Comparison of ENCODE assay signal across 9 mouse cellular contexts in the genomic region with DNA sequence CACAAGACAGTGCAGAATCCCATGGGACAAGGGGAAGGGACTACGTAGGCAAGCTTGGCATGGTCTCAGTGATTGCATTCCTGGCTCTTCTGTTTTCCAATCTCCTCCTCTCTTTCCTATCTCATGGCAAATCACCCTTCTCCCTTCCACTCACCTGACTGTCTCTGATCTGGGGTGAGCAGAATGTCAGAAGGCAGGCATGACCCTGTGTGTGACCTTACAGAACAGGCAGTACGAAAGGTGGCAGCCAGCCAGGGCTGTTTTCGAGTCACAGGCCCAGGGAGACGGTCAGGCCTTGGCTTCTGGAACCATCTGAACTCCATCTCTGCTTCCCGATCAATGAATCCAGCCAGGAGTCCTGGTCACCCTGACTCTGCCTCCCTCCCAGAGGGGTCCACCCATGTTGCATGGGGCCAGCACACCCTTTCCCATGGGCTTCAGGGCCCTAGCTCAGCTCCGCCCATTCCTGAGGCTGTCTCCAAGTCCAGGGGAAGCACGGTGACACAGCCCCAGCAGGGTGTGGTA.
A peak's percentile ranks its signal among the peaks of the same experiment; 100 is the strongest.
DNase-seq lines count a peak whose midpoint lies in the region; ATAC-seq and TF ChIP-seq lines count a peak whose summit lies in the region.
"Had no signal": no experiment of that assay in that cellular context is flagged by ENCODE, and none has a peak within 500 bp of the region (broad histone marks: within the 10 kb centered on the region; RNA-seq: fewer than 3 reads in every experiment).

No protein-coding gene starts in this region.

- no peaks in the 10 kb centered on the region for H3K36me3 ChIP-seq in heart, embryonic 10.5 days
- no peaks in the 10 kb centered on the region for H3K36me3 ChIP-seq in stomach, postnatal 0 days (ENCODE audit: control insufficient read depth, insufficient read depth, low read length)
- H3K36me3 ChIP-seq in hindbrain, embryonic 13.5 days: no peaks in the 10 kb centered on the region

- no peak for TF ChIP-seq EP300 in stomach, postnatal 0 days (optimal IDR thresholded peaks at IDR 0.05)

- ATAC-seq in stomach, postnatal 0 days (ENCODE audit: low FRiP score, low TSS enrichment): peak; percentile 53; the same call in 1 of the 2 replicates
- ATAC-seq in hindbrain, embryonic 13.5 days (ENCODE audit: low FRiP score): no peak

- peaks cover 43% of the 10 kb centered on the region for H3K4me1 ChIP-seq in heart, embryonic 10.5 days
- 0 out of 2 replicates have a peak, but pooled peaks cover 2% of the 10 kb centered on the region for H3K4me1 ChIP-seq in stomach, postnatal 0 days (replicated peaks; ENCODE audit: control insufficient read depth, insufficient read depth)
- peaks cover 7% of the 10 kb centered on the region for H3K4me1 ChIP-seq in hindbrain, embryonic 13.5 days (replicated peaks)

- no peak overlapping the region for H3K9ac ChIP-seq in stomach, postnatal 0 days (ENCODE audit: low read length)
- H3K9ac ChIP-seq in hindbrain, embryonic 13.5 days: no peak overlapping the region

- peak; percentile 27 for DNase-seq in ovary, postnatal 14 days (ENCODE audit: low spot score)
- no peak for DNase-seq in ovary, adult 18-20 months (ENCODE audit: low spot score)
- DNase-seq in heart, embryonic 10.5 days (ENCODE audit: low spot score): no peak
- peak; percentile 88 to 90 for DNase-seq in kidney, postnatal 25 days
- no peak for DNase-seq in stomach, postnatal 0 days (ENCODE audit: low spot score)
- no peak for DNase-seq in c-Kit-positive CD71-positive TER-119-positive erythroid progenitor cells, embryonic 14.5 days (ENCODE audit: low spot score)
- DNase-seq in MN1 (ENCODE audit: low spot score): no peak

- H3K4me3 ChIP-seq in heart, embryonic 10.5 days: no peak overlapping the region
- H3K4me3 ChIP-seq in stomach, postnatal 0 days (ENCODE audit: low read depth, low read length): no peak overlapping the region
- no peak overlapping the region for H3K4me3 ChIP-seq in hindbrain, embryonic 13.5 days

- no peak for TF ChIP-seq CTCF in stomach, postnatal 0 days (IDR thresholded peaks at IDR 0.05; ENCODE audit: low read depth)

- H3K27ac ChIP-seq in heart, embryonic 10.5 days: peak overlapping the region; percentile 53; the same call in 1 of the 2 replicates
- H3K27ac ChIP-seq in stomach, postnatal 0 days (replicated peaks): no peak overlapping the region
- H3K27ac ChIP-seq in hindbrain, embryonic 13.5 days: no peak overlapping the region

- no peaks in the 10 kb centered on the region for H3K9me3 ChIP-seq in heart, embryonic 10.5 days
- H3K9me3 ChIP-seq in stomach, postnatal 0 days (ENCODE audit: control insufficient read depth, low read length): no peaks in the 10 kb centered on the region
- no peaks in the 10 kb centered on the region for H3K9me3 ChIP-seq in hindbrain, embryonic 13.5 days

- WGBS in heart, embryonic 10.5 days: 67% methylated on average over 7 of the region's 7 CpGs
- 60% methylated on average over 7 of the region's 7 CpGs for WGBS in stomach, postnatal 0 days
- 77% methylated on average over 7 of the region's 7 CpGs for WGBS in hindbrain, embryonic 13.5 days

- no peak overlapping the region for H3K4me2 ChIP-seq in stomach, postnatal 0 days (replicated peaks; ENCODE audit: low read depth)
- H3K4me2 ChIP-seq in hindbrain, embryonic 13.5 days: no peak overlapping the region
- H3K4me2 ChIP-seq: midbrain, embryonic 11.5 days had no signal

- H3K27me3 ChIP-seq in heart, embryonic 10.5 days (ENCODE audit: insufficient read depth, poor library complexity, severe bottlenecking): no peaks in the 10 kb centered on the region
- H3K27me3 ChIP-seq in stomach, postnatal 0 days (ENCODE audit: control insufficient read depth, insufficient read depth, low read length): no peaks in the 10 kb centered on the region
- no peaks in the 10 kb centered on the region for H3K27me3 ChIP-seq in hindbrain, embryonic 13.5 days

Comparison
In these comparisons a context has a peak if more than half of its experiments do, and no peak if none do; other contexts are left out.
1. DNase-seq: peak in ovary, postnatal 14 days (single experiment) and kidney, postnatal 25 days (2 of 2); none in ovary, adult 18-20 months (single experiment), heart, embryonic 10.5 days (single experiment), stomach, postnatal 0 days (single experiment), c-Kit-positive CD71-positive TER-119-positive erythroid progenitor cells, embryonic 14.5 days (single experiment) and MN1 (single experiment).